Mouse (Mus musculus) adipose tissue, adult 10 weeks (tissue): ENCODE measurements around the gene Vmn2r83. TPM values are rescaled to one million over a fixed set of nuclear protein-coding genes. Genes with fewer than 3 reads are reported as not detected.

Experiments used
- polyA plus RNA-seq: library from polyadenylated mRNA; stranded (reverse); fragments of 350-450 nt; fragmentation: Illumina TruSeq; extraction: RNeasy Lipid Tissue Mini Kit (QIAGEN cat#74804); gene quantifications from one replicate; pipeline ENCODE4 v1.2.3, GENCODE M21; 2014; ENCODE audit warnings: low read depth, low replicate concordance

Gene Vmn2r83
- not detected for polyA plus RNA-seq

DNA sequence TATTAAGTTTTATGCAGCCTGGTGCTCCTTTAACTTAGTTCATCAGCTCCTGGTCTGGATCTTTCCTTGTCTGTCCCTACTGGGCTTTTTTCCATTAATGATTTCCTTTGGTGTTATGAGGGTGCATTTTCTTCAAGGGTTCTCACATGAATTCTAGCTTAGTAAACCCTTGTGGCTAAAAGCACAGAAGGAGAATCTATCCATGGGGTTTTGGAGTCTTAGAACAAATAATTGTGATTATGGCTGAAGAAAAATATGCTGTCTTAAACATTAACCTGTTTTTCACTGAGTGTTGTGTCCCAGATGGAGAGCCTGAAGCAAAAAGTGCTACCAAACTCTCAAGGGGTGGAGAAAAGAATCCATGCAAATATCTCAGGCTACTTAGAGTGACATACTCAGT, at the start of gene Vmn2r83:
Gene Vmn2r83 (plus strand): TSS at position 301 of the 400 bp plus-strand sequence.

GRCm38 (mm10) chr10:79533126-79533911, 64.8 kb downstream of the Vmn2r83 start, which contains the start of gene Plpp2:
Gene Plpp2, minus strand, starts transcription at chr10:79533796.

Other genes starting within 250 kb of the Vmn2r83 start
- gene Vmn2r81, start 221.0 kb upstream of the Vmn2r83 start, polyA plus RNA-seq = not detected
- gene Vmn2r82, start 112.2 kb upstream of the Vmn2r83 start, polyA plus RNA-seq = not detected
- 32.1 TPM for gene Plpp2, start 65.1 kb downstream of the Vmn2r83 start, polyA plus RNA-seq
- 21.9 TPM for gene Mier2, start 86.5 kb downstream of the Vmn2r83 start, polyA plus RNA-seq
- gene Theg, start 118.6 kb downstream of the Vmn2r83 start, polyA plus RNA-seq = 5.1 TPM
- gene C2cd4c, start 145.3 kb downstream of the Vmn2r83 start, polyA plus RNA-seq = not detected
- 4.0 TPM for gene Shc2, start 169.2 kb downstream of the Vmn2r83 start, polyA plus RNA-seq
- not detected for gene Odf3l2, start 177.0 kb downstream of the Vmn2r83 start, polyA plus RNA-seq
- not detected for gene Madcam1, start 195.8 kb downstream of the Vmn2r83 start, polyA plus RNA-seq
- gene Tpgs1, start 200.6 kb downstream of the Vmn2r83 start, polyA plus RNA-seq = 29.6 TPM
- gene Cdc34, start 213.5 kb downstream of the Vmn2r83 start, polyA plus RNA-seq = 64.7 TPM
- 0.63 TPM for gene Gzmm, start 220.3 kb downstream of the Vmn2r83 start, polyA plus RNA-seq
- gene Bsg, start 235.8 kb downstream of the Vmn2r83 start, polyA plus RNA-seq = 523 TPM
- 0.37 TPM for gene Hcn2, start 247.9 kb downstream of the Vmn2r83 start, polyA plus RNA-seq